ENCODE assay signal across 15 mouse cellular contexts in genomic region chr6:92427406-92428171, GRCm38 (mm10).
A peak's percentile ranks its signal among the peaks of the same experiment; 100 is the strongest.
DNase-seq lines count a peak whose midpoint lies in the region; ATAC-seq and TF ChIP-seq lines count a peak whose summit lies in the region.
"Had no signal": no experiment of that assay in that cellular context is flagged by ENCODE, and none has a peak within 500 bp of the region (broad histone marks: within the 10 kb centered on the region; RNA-seq: fewer than 3 reads in every experiment).

No protein-coding gene starts in this region.

- H3K4me3 ChIP-seq in forebrain, embryonic 14.5 days (ENCODE audit: low read depth, low read length): no peak overlapping the region
- H3K4me3 ChIP-seq in forebrain, embryonic 12.5 days (replicated peaks): no peak overlapping the region
- no peak overlapping the region for H3K4me3 ChIP-seq in lung, adult 2 months (replicated peaks; ENCODE audit: extremely low read depth, low read depth, low read length)
- no peak overlapping the region for H3K4me3 ChIP-seq in intestine, embryonic 16.5 days (ENCODE audit: low read length)
- H3K4me3 ChIP-seq: intestine, embryonic 15.5 days; left cerebral cortex, adult 2 months; midbrain, embryonic 12.5 days had no signal

- H3K9ac ChIP-seq in forebrain, embryonic 14.5 days (ENCODE audit: low read length): no peak overlapping the region
- no peak overlapping the region for H3K9ac ChIP-seq in forebrain, embryonic 12.5 days
- H3K9ac ChIP-seq in intestine, embryonic 16.5 days (ENCODE audit: low read depth, low read length): no peak overlapping the region
- H3K9ac ChIP-seq: intestine, embryonic 15.5 days; midbrain, embryonic 12.5 days had no signal

- H3K4me2 ChIP-seq in forebrain, embryonic 14.5 days (ENCODE audit: low read length): no peak overlapping the region
- no peak overlapping the region for H3K4me2 ChIP-seq in forebrain, embryonic 12.5 days
- H3K4me2 ChIP-seq in intestine, embryonic 16.5 days (ENCODE audit: low read depth, low read length): no peak overlapping the region
- H3K4me2 ChIP-seq: intestine, embryonic 15.5 days; midbrain, embryonic 12.5 days had no signal

- TF ChIP-seq POLR2A in lung, adult 2 months (IDR thresholded peaks at IDR 0.05; ENCODE audit: borderline replicate concordance, extremely low read depth, low read depth, low read length): no peak

- peaks cover 2% of the 10 kb centered on the region; the same call in 1 of the 2 replicates for H3K4me1 ChIP-seq in forebrain, embryonic 14.5 days (ENCODE audit: control insufficient read depth, insufficient read depth, low read length)
- H3K4me1 ChIP-seq in forebrain, embryonic 12.5 days: no peaks in the 10 kb centered on the region; the same call in 1 of the 2 replicates
- H3K4me1 ChIP-seq in lung, adult 2 months (ENCODE audit: control insufficient read depth, insufficient read depth, low read length): peaks cover 26% of the 10 kb centered on the region
- no peaks in the 10 kb centered on the region for H3K4me1 ChIP-seq in intestine, embryonic 16.5 days (ENCODE audit: control insufficient read depth, insufficient read depth, low read length)
- H3K4me1 ChIP-seq: intestine, embryonic 15.5 days; midbrain, embryonic 12.5 days had no signal

- no peak overlapping the region for H3K27ac ChIP-seq in forebrain, embryonic 14.5 days (ENCODE audit: low read depth, low read length)
- H3K27ac ChIP-seq in forebrain, embryonic 12.5 days: no peak overlapping the region
- no peak overlapping the region for H3K27ac ChIP-seq in intestine, embryonic 16.5 days (ENCODE audit: low read length)
- H3K27ac ChIP-seq: intestine, embryonic 15.5 days; midbrain, embryonic 12.5 days had no signal

- WGBS in forebrain, embryonic 14.5 days: 66% methylated on average over 7 of the region's 7 CpGs
- 76% methylated on average over 7 of the region's 7 CpGs for WGBS in forebrain, embryonic 12.5 days
- WGBS in lung, adult 2 months: 36% methylated on average over 7 of the region's 7 CpGs
- whole genome bisulfite sequencing in intestine, embryonic 16.5 days: 70% methylated on average over 7 of the region's 7 CpGs

- peak; percentile 33 for DNase-seq in forebrain, embryonic 14.5 days (ENCODE audit: low spot score)
- DNase-seq in lung, postnatal 36 days: peak; percentile 30
- no peak for DNase-seq in lung, adult 2 months
- peak; percentile 37 for DNase-seq in cerebellum, adult 9-10 months
- peak; percentile 33 for DNase-seq in heart, postnatal 4 days
- no peak for DNase-seq in urinary bladder, postnatal 4 days (ENCODE audit: low spot score in 2 of 2)
- DNase-seq: adrenal gland, postnatal 10 days; liver; thymus, postnatal 25 days had no signal

- no peak for TF ChIP-seq CTCF in lung, adult 2 months (IDR thresholded peaks at IDR 0.05; ENCODE audit: insufficient read depth, low read length)

- no peak for ATAC-seq in forebrain, embryonic 14.5 days
- ATAC-seq in forebrain, embryonic 12.5 days (ENCODE audit: low FRiP score): no peak
- ATAC-seq in intestine, embryonic 16.5 days: no peak
- ATAC-seq: intestine, embryonic 15.5 days; lung, postnatal 0 days had no signal

- no peaks in the 10 kb centered on the region for H3K27me3 ChIP-seq in forebrain, embryonic 14.5 days (replicated peaks; ENCODE audit: control insufficient read depth, insufficient read depth, low read length)
- no peaks in the 10 kb centered on the region for H3K27me3 ChIP-seq in forebrain, embryonic 12.5 days
- no peaks in the 10 kb centered on the region for H3K27me3 ChIP-seq in intestine, embryonic 16.5 days (replicated peaks; ENCODE audit: control insufficient read depth, insufficient read depth, low read length)
- H3K27me3 ChIP-seq: intestine, embryonic 15.5 days; midbrain, embryonic 12.5 days had no signal

- H3K9me3 ChIP-seq in forebrain, embryonic 14.5 days (replicated peaks; ENCODE audit: control insufficient read depth, low read length): no peaks in the 10 kb centered on the region
- H3K9me3 ChIP-seq in forebrain, embryonic 12.5 days: no peaks in the 10 kb centered on the region
- no peaks in the 10 kb centered on the region for H3K9me3 ChIP-seq in intestine, embryonic 16.5 days (ENCODE audit: control insufficient read depth, low read length)
- H3K9me3 ChIP-seq: intestine, embryonic 15.5 days; midbrain, embryonic 12.5 days had no signal

- no peaks in the 10 kb centered on the region for H3K36me3 ChIP-seq in forebrain, embryonic 14.5 days (ENCODE audit: control insufficient read depth, insufficient read depth, low read length)
- H3K36me3 ChIP-seq in forebrain, embryonic 12.5 days (replicated peaks): no peaks in the 10 kb centered on the region
- H3K36me3 ChIP-seq in intestine, embryonic 16.5 days (ENCODE audit: control insufficient read depth, insufficient read depth, low read length): no peaks in the 10 kb centered on the region
- H3K36me3 ChIP-seq: intestine, embryonic 15.5 days; midbrain, embryonic 12.5 days had no signal

Comparison
In these comparisons a context has a peak if more than half of its experiments do, and no peak if none do; other contexts are left out.
1. DNase-seq: peak in forebrain, embryonic 14.5 days (single experiment), lung, postnatal 36 days (single experiment), cerebellum, adult 9-10 months (single experiment) and heart, postnatal 4 days (single experiment); none in lung, adult 2 months (single experiment) and urinary bladder, postnatal 4 days (0 of 2).